Mouse (Mus musculus): ENCODE measurements at regions not wholly inside any gene's neighbourhood (a gene's known extent, or its start where the extent isn't known, plus 50 kb on each side); places are given as distances from the start of the nearest gene placed in this dataset.
A peak's percentile ranks its signal among the peaks of the same experiment; 100 is the strongest.
"Not testable (repeated sequence)": the region's sequence is repeated elsewhere in the genome, so short reads cannot be mapped to it uniquely, and the experiment has no call there.

- no peak for DNase-seq
Measured at GRCm38 (mm10) chr3:153144217-153144616, 162.2 kb upstream of the St6galnac5 start.

- no peak for DNase-seq
Measured at GRCm38 (mm10) chr3:153140985-153141384, 158.9 kb upstream of the St6galnac5 start.

DNA sequence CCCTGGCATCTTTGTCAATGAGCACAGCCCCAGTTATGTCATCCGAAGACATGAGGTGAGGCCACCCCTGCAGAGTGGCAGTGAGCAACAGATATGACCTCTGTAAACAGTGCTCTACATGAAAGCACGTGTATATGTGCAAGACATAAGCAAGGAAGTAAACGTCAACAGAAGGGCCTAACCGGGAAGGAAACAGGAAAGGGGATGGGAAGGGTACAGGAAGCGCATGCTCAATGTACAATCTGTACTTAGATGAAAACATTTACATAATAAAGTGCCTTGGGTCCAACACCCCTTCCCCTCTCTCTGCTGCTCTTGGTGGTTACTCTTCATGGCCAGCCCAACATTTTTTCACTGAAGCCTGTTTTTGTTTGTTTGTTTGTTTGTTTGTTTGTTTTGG, 143.3 kb upstream of the St6galnac5 start:
- no peak for DNase-seq

DNA sequence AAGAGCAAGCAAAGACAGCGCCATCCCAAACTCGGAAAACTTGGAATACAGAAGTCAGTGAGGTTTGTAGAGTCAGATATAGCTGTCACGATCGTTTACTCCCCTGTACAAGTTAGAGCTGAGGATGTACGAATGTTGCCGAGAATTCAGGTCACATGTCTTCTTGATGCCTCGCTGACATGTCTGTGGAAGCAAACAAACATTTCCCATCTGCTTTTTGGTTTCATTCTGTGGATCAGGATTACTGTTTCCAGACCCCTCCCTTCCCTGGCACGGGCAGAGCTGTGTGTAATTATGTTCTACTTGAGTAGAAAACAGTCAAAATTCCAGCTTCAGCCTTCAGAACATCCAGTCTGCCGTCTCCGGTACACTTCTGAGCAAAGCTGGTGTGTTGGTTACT, 139.9 kb upstream of the St6galnac5 start:
- DNase-seq, result no peak

- no peak for DNase-seq
Measured at GRCm38 (mm10) chr3:153119142-153119541, 137.1 kb upstream of the St6galnac5 start.

- no peak for DNase-seq
Measured at GRCm38 (mm10) chr3:153118643-153119042, 136.6 kb upstream of the St6galnac5 start.

DNA sequence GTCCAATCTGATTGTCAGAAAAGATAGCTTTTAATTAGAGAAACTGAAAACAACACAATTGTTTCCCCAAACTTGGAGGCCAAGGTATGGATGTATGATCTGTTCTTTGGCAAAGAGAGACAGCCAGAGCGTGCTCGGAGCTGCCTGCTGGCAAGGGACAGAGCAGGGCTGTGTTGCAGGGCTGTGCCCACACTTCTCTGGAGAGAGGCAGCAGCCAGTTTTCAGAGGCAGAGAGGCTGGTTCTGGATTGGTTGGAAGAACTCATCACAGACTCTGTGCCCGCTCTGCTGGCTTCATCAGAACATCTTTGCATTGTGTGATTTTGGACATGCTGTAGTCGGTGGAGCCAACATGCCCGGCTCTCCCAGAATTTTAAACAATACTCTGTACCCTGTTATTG, 123.5 kb upstream of the St6galnac5 start:
- DNase-seq, result no peak

GRCm38 (mm10) chr3:153090572-153090971, 108.5 kb upstream of the St6galnac5 start:
- not testable (repeated sequence) for DNase-seq

- DNase-seq, result peak; percentile 53
Measured at GRCm38 (mm10) chr3:153085096-153085788, 103.2 kb upstream of the St6galnac5 start.

- DNase-seq, result peak; percentile 28
Measured at GRCm38 (mm10) chr3:153084226-153085095, 102.4 kb upstream of the St6galnac5 start.

- no peak for DNase-seq
Measured at GRCm38 (mm10) chr3:153080371-153080770, 98.3 kb upstream of the St6galnac5 start.

GRCm38 (mm10) chr3:153077846-153078703, 96.0 kb upstream of the St6galnac5 start:
- DNase-seq, result peak; percentile 38

- DNase-seq, result no peak
Measured at GRCm38 (mm10) chr3:153072200-153072919, 90.3 kb upstream of the St6galnac5 start.

DNA sequence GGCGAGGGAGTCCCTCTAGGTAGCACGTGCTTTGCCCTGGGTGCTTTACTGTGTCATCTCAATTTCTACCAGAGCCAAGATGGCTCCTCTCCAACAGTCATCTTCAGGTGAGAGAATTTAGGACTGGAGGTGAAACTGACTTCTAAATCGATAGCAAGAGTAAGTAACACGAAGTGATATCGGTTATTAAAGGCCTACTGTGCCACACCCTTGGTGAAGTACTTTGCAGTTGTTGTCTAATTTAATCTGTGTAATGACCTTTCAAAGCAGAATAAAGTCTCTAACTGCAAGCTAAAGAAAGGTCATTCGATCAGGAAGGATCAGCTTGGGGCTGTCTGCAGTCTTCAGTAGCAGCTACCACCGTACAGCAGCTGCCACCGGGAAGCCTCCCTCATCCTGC, 89.5 kb upstream of the St6galnac5 start:
- no peak for DNase-seq

GRCm38 (mm10) chr3:153071123-153071522, 89.1 kb upstream of the St6galnac5 start:
- no peak for DNase-seq

DNA sequence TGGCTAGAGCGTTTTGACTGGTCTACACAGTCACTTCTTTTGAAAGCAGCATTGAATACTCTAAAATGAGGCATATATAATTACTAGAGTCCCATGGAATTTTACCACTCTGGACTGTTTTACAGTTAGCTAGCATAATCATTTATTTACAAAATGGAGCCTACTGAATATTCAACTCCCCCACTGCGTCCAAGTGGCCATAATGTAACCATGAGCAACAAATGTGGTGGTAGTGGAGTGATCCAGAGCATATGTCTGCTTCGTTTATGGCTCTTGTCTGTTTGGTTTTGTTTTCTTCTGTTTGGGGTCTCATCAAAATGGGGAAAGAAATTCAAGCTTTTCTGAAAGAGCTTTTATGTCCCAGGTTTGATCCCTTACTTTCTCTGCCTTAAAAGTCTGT, 83.8 kb upstream of the St6galnac5 start:
- no peak for DNase-seq

DNA sequence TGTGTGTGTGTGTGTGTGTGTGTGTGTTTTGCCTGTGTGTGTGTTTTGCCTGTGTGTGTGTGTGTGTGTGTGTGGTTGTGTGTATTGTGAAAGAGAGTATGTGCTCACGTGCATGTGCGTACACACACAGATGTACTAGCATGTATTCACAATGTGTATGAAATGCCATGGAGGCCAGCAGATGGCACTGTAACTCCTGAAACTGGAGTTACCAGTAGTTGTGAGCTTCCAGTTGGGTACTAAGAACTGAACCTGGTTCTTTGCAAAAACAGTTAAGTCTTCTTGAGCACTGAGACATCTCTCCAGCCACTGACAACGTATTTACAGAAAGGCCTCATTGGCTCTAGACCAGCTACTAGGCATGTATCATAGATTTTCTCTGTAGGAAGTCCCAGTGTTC, 71.1 kb upstream of the St6galnac5 start:
- no peak for DNase-seq

GRCm38 (mm10) chr3:153051566-153051965, 69.5 kb upstream of the St6galnac5 start:
- no peak for DNase-seq

DNA sequence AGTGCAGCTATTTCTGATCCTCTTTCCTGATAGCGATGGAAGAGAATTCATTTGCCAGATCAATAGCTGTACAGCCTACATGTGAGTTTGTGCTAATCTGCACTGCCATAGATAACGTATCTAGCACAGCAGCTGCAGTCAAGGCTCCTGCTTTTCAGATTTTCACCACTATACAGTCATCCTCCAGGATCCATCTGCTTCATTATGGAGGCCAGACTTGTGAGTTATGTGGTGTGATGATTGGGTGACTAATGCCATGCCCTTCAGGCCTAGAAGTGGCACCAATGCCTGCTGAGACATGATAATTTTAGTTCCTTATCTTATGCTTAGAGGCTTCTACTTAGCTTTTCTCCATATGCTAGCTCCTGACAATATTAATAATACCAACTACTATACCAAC, 63.3 kb upstream of the St6galnac5 start:
- no peak for DNase-seq

GRCm38 (mm10) chr3:153033980-153034379, 51.9 kb upstream of the St6galnac5 start:
- no peak for DNase-seq
